Mouse (Mus musculus): ENCODE results near the gene Rbks.

DNA sequence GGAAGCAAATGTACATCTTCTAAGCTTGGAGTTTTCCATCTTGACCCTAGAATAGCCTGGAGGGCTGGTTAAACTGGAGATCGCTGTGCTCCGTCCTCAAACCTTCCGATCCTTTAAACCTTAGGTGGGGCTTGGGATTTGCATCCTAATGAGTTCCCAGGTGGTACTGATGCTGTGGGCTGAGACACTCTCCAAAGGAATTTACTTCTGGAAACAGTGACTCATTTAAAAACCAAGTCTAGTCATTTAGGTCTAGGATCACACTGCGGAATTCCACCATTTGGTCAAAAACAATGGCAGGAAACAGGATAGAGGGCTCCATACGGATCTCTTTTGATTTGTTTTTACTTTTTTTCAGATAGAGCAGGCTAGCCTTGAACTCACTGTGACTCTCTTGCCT, 62.7 kb downstream of the Rbks start:
- TF ChIP-seq CTCF (IDR thresholded peaks at IDR 0.05; ENCODE audit: borderline replicate concordance, control insufficient read depth, extremely low read depth, insufficient read depth, low read length, poor library complexity) (no peak), POLR2A (IDR thresholded peaks at IDR 0.05; ENCODE audit: control insufficient read depth, extremely low read depth, insufficient read depth, low read length, poor library complexity) (no peak)

Measured in thymus, adult 2 months (tissue).